Mouse (Mus musculus): ENCODE data around the gene Tmem72.

GRCm38 (mm10) chr6:116760181-116760580, 43.5 kb upstream of the Tmem72 start:
- TF ChIP-seq POLR2A (IDR thresholded peaks at IDR 0.05; ENCODE audit: extremely low read depth, insufficient read depth, low read length) = no peak
- TF ChIP-seq CTCF (IDR thresholded peaks at IDR 0.05; ENCODE audit: extremely low read depth, insufficient read depth, low read length) = no peak

Measured in cortical plate, adult 2 months (tissue).